Mouse (Mus musculus) G1E (cell line): ENCODE measurements around the gene S100pbp.

Source experiments
- CTCF ChIP-seq: IDR thresholded peaks from 2 replicates; pipeline ENCODE4 v1.5.1; 2012; ENCODE audit warnings: low read depth, low read length, inconsistent platforms, mixed read lengths
- GATA2 ChIP-seq: IDR thresholded peaks from 2 replicates; pipeline ENCODE4 v1.6.1; 2012; ENCODE audit warnings: low read depth, low read length, inconsistent platforms, borderline replicate concordance
- POLR2AphosphoS5 ChIP-seq: IDR thresholded peaks from 2 replicates; pipeline ENCODE4 v1.6.1; 2012; ENCODE audit warnings: low read depth, low read length, inconsistent platforms; ENCODE audit not compliant: insufficient replicate concordance

GRCm38 (mm10) chr4:129231594-129232450 lies 42.3 kb upstream of the S100pbp start:
- no peak for TF ChIP-seq CTCF
- TF ChIP-seq POLR2AphosphoS5 = no peak
- no peak for TF ChIP-seq GATA2
